Mouse (Mus musculus) C2C12 (cell line): ENCODE data around the gene Rassf1. TPM values are rescaled to one million over a fixed set of nuclear protein-coding genes. Genes with fewer than 3 reads are reported as not detected.

Experiments used
- H3K27me3 ChIP-seq: one replicate; pipeline ENCODE4 v1.6.1; 2011; ENCODE audit not compliant: control insufficient read depth, insufficient read depth, insufficient read length
- H3K36me3 ChIP-seq: one replicate; pipeline ENCODE4 v1.6.1; 2011; ENCODE audit not compliant: control insufficient read depth, insufficient read depth
- H3K4me3 ChIP-seq: one replicate; pipeline ENCODE4 v1.5.1; 2011; ENCODE audit warnings: mild to moderate bottlenecking, control low read depth; ENCODE audit not compliant: poor library complexity, insufficient read depth, severe bottlenecking
- H3K79me2 ChIP-seq: one replicate; pipeline ENCODE4 v1.6.1; 2011; ENCODE audit not compliant: control insufficient read depth, insufficient read depth
- H3K79me3 ChIP-seq: one replicate; pipeline ENCODE4 v1.6.1; 2011; ENCODE audit warnings: low read depth, control low read depth
- H3ac ChIP-seq: one replicate; pipeline ENCODE3; 2011; ENCODE audit warnings: low read depth; ENCODE audit not compliant: control insufficient read depth, insufficient read length
- CEBPB ChIP-seq: IDR thresholded peaks from one replicate; pipeline ENCODE4 v1.6.1; 2011; ENCODE audit warnings: low read depth, mild to moderate bottlenecking, control low read depth, moderate library complexity
- CTCF ChIP-seq: IDR thresholded peaks from one replicate; pipeline ENCODE4 v1.5.1; 2011; ENCODE audit not compliant: control insufficient read depth, insufficient read depth, insufficient read length
- FOSL1 ChIP-seq: IDR thresholded peaks from one replicate; pipeline ENCODE4 v1.8.0; 2011; ENCODE audit warnings: mild to moderate bottlenecking, low read length; ENCODE audit not compliant: poor library complexity, insufficient read depth, severe bottlenecking
- MAX ChIP-seq: IDR thresholded peaks from one replicate; pipeline ENCODE4 v1.6.1; 2011; ENCODE audit warnings: mild to moderate bottlenecking, control low read depth
- MYOD1 ChIP-seq: IDR thresholded peaks from one replicate; pipeline ENCODE4 v1.6.1; 2011; ENCODE audit warnings: low read depth; ENCODE audit not compliant: control insufficient read depth, insufficient read length
- MYOG ChIP-seq: IDR thresholded peaks from one replicate; pipeline ENCODE4 v1.6.1; 2011; ENCODE audit not compliant: control insufficient read depth, insufficient read length; ENCODE audit errors: extremely low read depth
- USF1 ChIP-seq: IDR thresholded peaks from one replicate; pipeline ENCODE4 v1.6.1; 2011; ENCODE audit warnings: low read depth, mild to moderate bottlenecking, control low read depth, moderate library complexity
- polyA plus RNA-seq: library from polyadenylated mRNA; unstranded; fragments of >200 nt; fragmentation: generic; extraction: Trizol; gene quantifications from one replicate; pipeline ENCODE4 v1.2.1, GENCODE M21; 2012; ENCODE audit warnings: missing spikeins

Rassf1 gene
- polyA plus RNA-seq, 1 experiment: 89.7 TPM

DNA sequence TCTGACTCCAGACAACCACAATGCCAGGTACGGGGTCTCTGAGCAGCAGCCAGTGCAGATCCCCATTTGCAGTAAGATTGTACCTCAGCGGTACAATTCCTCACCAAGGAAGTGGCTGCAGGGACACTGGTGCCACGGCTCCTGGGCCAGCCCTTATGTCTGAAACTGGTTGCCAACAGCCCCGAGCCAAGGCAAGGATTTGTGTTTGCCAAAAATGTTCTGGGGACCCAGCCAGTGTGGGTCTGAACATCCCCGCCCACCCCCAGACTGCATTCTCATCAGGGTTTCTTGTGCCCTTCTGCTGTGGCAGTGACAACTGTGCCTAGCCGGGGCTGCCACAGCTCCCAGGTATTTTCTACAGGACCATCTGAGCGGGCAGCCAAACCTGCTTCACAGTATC, 13.1 kb upstream of the Rassf1 start:
- Histone ChIP-seq H3K79me2 (peaks cover 36% of the 10 kb centered on the region), H3ac (no peak overlapping the region), H3K4me3 (no peak overlapping the region), H3K27me3 (no peaks in the 10 kb centered on the region), H3K36me3 (peaks cover 15% of the 10 kb centered on the region), H3K79me3 (peaks cover 27% of the 10 kb centered on the region)
- no peak for TF ChIP-seq MAX
- TF ChIP-seq USF1: no peak
- TF ChIP-seq FOSL1: no peak
- TF ChIP-seq CEBPB: no peak
- no peak for TF ChIP-seq CTCF

- H3K27me3 ChIP-seq: no peaks in the 10 kb centered on the region
- H3K79me2 ChIP-seq: peaks cover 36% of the 10 kb centered on the region
- no peak overlapping the region for H3ac ChIP-seq
- peaks cover 27% of the 10 kb centered on the region for H3K79me3 ChIP-seq
- no peak overlapping the region for H3K4me3 ChIP-seq
- no peak for TF ChIP-seq MYOD1
- no peak for TF ChIP-seq USF1
- TF ChIP-seq CEBPB: no peak
- TF ChIP-seq FOSL1: no peak
- no peak for TF ChIP-seq CTCF
- TF ChIP-seq MAX: no peak
- no peak for TF ChIP-seq MYOG
- peaks cover 15% of the 10 kb centered on the region for H3K36me3 ChIP-seq
Observed at GRCm38 (mm10) chr9:107538711-107539110, 12.6 kb upstream of the Rassf1 start.

GRCm38 (mm10) chr9:107539940-107540339, 11.4 kb upstream of the Rassf1 start:
- no peaks in the 10 kb centered on the region for H3K27me3 ChIP-seq
- no peak overlapping the region for H3ac ChIP-seq
- peaks cover 15% of the 10 kb centered on the region for H3K36me3 ChIP-seq
- peaks cover 26% of the 10 kb centered on the region for H3K79me2 ChIP-seq
- peaks cover 24% of the 10 kb centered on the region for H3K79me3 ChIP-seq
- TF ChIP-seq USF1 (no peak), MYOG (no peak), CTCF (no peak), MYOD1 (no peak), MAX (no peak), FOSL1 (no peak), CEBPB (no peak)
- no peak overlapping the region for H3K4me3 ChIP-seq

DNA sequence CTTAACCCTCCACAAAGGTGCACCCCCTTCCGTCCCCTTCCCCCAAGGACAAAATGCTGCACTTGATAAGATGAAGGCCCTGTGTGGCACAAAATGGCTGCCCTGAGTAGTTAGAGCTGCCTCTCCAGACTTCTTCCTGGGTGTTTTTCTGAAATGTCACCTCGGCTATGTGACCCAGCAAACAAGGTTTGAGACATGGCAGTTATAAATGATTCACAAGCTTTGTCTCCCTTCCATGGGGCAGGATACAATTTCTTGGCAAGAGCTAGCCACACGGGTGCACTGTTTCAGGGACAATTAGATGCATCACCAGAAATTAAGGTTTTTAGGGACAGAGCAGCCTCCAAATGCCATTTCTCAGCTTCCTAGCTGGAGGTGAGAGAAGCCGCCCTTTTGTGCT, 10.9 kb upstream of the Rassf1 start:
- H3K36me3 ChIP-seq: peaks cover 15% of the 10 kb centered on the region
- peaks cover 21% of the 10 kb centered on the region for H3K79me2 ChIP-seq
- no peaks in the 10 kb centered on the region for H3K27me3 ChIP-seq
- H3K79me3 ChIP-seq: peaks cover 19% of the 10 kb centered on the region
- no peak overlapping the region for H3ac ChIP-seq
- no peak overlapping the region for H3K4me3 ChIP-seq
- no peak for TF ChIP-seq USF1

DNA sequence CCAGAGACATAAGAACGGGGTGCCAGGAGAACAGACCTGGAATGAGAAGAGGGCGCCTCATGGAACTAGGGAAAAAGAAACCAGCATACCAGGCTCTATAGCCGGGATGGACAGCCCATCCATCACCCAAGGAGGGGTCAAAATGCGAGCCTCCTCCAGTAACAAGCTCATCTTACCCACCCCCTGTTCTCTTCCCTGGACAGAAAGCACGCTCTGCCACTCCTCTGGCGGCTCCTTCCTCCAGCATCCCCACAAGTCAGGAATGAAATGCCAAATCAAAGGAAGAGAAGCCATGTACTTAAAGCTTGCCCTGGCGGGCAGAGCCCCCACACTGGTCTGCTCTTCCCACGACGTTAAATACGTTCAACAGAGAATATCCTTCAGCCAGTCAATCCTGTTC, 10.3 kb upstream of the Rassf1 start:
- H3K27me3 ChIP-seq: no peaks in the 10 kb centered on the region
- peaks cover 15% of the 10 kb centered on the region for H3K36me3 ChIP-seq
- no peak overlapping the region for H3K4me3 ChIP-seq
- H3ac ChIP-seq: no peak overlapping the region
- peaks cover 13% of the 10 kb centered on the region for H3K79me3 ChIP-seq
- H3K79me2 ChIP-seq: peaks cover 16% of the 10 kb centered on the region
- no peak for TF ChIP-seq USF1
- TF ChIP-seq MYOG: no peak
- no peak for TF ChIP-seq FOSL1
- TF ChIP-seq CTCF: no peak
- TF ChIP-seq MAX: no peak
- no peak for TF ChIP-seq CEBPB
- TF ChIP-seq MYOD1: no peak

DNA sequence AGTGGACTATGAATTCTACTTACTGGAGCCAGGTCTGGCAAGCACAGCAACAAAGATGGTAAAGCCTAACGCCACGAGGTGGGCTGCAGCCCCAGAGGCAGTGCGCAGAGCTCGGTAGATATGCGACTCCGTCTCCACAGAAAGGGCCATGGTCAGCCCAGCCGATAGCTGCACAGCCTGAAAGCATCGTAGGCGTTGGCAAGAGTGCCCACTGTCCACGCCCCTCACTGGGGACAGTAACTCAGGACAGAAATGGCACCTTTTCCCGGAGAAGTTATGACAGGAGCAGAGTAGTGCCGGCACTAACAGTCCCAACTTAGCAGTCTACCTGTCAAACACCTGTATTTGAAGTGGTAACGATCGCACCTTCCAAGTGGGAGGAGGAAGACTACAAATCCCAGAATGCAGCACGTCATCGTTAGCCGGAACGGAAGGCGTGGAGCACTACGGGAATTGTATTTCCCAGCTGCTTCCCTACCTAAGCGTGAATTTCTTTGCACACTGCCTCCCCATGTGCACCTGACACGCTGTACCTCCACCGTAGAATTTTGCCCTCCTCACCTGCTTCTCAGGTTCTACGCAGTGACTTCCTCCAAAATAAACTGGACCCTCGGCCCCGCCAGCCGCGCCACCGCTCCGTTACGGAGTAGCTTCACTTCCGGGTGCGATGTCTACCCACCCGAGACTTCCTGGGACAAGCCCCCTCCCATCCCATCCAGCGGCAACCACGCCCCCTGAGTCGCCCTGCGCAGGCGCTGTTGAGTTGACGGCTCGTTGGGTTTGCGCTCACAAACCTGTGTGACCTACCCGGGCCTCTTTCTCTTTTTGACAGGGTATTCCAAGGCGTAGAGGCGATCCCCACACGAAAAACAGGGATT, 9.6 kb upstream of the Rassf1 start, which contains the start of the genes Cyb561d2 and Nprl2:
Cyb561d2 (minus strand) TSS at position 720 of the 878 bp plus-strand sequence.
Nprl2 (plus strand) TSS at position 753 of the 878 bp plus-strand sequence.
- Histone ChIP-seq H3K79me2 (peaks cover 9% of the 10 kb centered on the region), H3K4me3 (peak within 1 kb of the TSS; percentile 38), H3ac (peak within 1 kb of the TSS; percentile 43), H3K27me3 (no peaks in the 10 kb centered on the region), H3K79me3 (peaks cover 7% of the 10 kb centered on the region), H3K36me3 (peaks cover 15% of the 10 kb centered on the region)
- no peak for TF ChIP-seq MYOD1
- TF ChIP-seq MYOG: no peak
- no peak for TF ChIP-seq FOSL1
